Mouse (Mus musculus) heart, adult 2 months (tissue): ENCODE results near the gene Fbxw5.

Experiments
- CTCF ChIP-seq: fragments of 200-600 bp; IDR thresholded peaks from 2 replicates; pipeline ENCODE4 v1.8.1; 2022; ENCODE audit warnings: antibody characterized with exemption, mild to moderate bottlenecking, moderate library complexity
- EP300 ChIP-seq: fragments of 200-500 bp; IDR thresholded peaks from 2 replicates; pipeline ENCODE4 v1.6.1; 2011; ENCODE audit warnings: low read depth, low read length, control low read depth; ENCODE audit not compliant: insufficient read depth
- POLR2A ChIP-seq: fragments of 200-500 bp; IDR thresholded peaks from 2 replicates; pipeline ENCODE4 v1.6.1; 2011; ENCODE audit warnings: mild to moderate bottlenecking, low read depth, low read length, control low read depth; ENCODE audit not compliant: insufficient read depth

GRCm38 (mm10) chr2:25536531-25536930 is 36.0 kb downstream of the Fbxw5 start:
- TF ChIP-seq POLR2A (no peak), CTCF (no peak), EP300 (no peak)
